Mouse (Mus musculus): ENCODE measurements around the gene Tbl1xr1.
A peak's percentile ranks its signal among the peaks of the same experiment; 100 is the strongest.

The Tbl1xr1 gene

DNA sequence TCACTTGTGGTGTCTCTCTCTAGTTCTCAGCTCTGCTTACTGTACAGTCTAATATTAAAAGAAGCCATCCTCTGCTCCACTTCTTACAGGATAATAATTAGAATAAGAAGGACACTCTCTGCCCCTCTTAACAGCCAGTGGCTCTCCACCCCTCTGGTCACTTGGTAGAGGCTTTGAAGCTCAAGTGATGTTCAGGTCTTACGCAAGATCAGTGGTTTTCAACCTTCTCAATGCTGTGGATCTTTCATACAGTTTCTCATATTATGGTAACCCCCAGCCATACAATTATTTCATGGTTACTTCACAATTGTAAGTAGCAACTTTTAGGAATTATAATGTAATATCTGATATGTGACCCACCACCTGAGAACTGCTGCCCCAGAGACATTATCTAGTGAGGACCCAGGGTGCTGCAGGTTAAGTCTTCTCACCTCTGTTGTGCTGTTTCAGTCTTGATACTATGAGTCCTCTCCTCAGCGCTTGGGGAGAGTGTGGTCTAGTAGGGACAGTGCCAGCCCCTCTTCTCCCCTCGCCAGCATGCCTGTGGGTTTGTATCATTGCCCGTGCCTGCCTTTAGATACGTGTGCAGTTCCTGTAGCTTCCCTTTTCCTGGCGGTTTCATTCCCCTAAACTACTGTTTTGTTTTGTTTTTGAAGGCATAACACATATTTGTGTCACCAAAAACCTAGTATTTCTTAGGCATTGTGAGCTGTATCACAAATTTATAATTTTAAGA is 65.7 kb downstream of the Tbl1xr1 start:
- peak; percentile 11 for DNase-seq (ENCODE audit: low read depth, low spot score)

DNA sequence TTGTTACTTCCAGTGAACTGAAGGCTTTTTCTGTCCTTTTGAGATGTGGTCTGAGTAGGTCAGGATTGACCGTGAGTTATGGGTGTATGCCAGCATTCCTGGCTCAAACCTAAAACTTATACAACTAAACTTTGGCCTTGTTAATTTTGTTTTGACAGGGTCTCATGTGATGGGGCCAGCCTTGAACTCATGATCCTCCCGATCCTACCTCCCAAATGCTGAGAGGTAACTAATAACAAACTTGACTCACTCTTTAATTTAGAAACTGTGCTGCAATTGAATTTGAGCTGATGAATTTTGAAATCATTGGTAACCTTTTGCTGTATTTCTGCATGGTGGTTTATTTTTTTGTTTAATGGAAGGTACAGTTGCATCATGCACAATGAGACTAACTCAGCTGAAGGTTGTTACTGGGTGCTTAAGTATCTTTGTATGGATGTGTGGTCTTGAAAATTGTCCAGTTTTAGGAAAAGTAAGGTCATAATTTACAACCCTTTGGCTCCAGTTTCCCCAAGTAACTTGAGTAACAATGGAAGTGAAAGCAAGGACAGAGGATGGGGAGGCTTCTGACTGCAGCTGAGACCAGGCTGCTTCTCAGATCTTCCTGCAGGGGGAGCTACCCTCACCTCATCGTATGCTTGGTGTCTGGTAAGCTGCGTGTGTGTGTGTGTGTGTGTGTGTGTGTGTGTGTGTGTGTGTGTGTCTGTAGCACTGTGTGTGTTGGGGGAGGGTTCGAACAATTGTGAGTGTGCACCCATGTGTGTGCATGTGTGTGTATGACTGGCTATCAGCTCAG is 66.6 kb downstream of the Tbl1xr1 start:
- peak; percentile 66 for DNase-seq (ENCODE audit: low read depth, low spot score)

DNA sequence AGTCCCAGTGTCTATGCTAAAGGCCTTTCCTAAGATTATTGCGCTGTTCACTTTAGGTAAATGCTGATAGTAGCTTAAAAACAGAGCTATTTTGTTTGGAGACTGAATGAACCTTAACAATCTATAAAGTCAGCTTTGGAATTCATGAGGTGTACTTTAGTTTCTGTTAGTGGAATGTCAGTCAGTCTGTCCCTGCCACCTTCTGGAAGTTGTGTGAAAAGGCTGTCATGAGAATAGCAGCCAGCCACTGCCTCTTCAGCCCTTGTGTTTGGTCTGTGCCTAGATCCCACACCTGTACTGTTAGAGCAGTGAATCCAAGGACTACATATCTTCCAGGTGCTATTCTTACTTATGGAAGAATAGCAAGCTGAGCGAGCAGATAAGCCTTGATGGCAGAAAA is 67.8 kb downstream of the Tbl1xr1 start:
- DNase-seq (ENCODE audit: low read depth, low spot score) = peak; percentile 56

DNA sequence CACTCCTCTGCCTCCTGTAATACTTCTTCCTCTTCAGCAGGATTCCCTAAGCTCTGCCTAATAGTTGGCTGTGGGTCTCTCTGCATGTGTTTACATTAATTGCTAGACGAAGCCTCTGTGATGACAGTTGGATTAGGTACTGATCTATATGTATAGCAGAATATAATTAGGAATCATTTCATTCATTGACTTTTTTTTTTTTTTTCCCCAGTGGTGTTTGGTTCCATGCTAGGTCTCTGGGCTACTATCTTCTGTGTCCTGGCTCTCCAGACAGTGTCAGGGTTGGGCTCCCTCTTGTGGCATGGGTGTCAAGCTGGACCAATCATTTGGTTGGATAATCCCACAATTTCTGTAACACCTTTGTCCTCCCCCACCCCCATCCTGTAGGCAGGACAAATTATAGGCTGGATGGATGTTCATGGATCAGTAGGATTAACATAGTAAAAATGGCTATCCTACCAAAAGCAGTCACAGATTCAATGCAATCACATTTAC is 71.0 kb downstream of the Tbl1xr1 start:
- peak; percentile 46 for DNase-seq (ENCODE audit: low read depth, low spot score)

DNA sequence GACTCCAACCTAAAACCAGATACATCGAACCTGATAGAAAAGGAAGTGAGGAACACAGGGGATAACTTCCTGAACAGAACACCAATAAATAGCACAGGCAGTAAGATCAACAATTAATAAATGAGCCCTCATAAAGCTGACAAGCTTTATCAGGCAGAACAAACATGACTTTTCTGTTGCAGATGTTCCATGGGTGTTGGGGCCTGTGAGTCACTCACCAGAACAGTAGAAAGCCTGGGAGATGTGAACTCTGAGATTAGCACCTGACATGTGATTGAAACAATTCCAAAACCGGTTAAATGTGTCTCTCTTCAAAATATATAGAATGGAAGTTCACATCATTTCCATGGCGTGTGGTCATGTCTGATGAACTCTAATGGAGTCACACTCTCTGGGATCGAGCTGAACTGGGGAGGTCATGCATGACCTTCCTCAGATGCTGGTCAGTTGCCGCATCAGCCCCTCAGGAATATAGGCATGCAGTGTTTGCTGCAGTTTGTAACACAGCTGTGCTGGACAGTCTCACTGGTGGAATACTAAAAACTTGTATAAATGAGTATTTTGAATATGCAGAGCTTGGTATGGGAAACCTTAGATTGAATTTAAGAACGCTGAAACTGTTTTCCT is 72.0 kb downstream of the Tbl1xr1 start:
- no peak for DNase-seq (ENCODE audit: low read depth, low spot score)

DNA sequence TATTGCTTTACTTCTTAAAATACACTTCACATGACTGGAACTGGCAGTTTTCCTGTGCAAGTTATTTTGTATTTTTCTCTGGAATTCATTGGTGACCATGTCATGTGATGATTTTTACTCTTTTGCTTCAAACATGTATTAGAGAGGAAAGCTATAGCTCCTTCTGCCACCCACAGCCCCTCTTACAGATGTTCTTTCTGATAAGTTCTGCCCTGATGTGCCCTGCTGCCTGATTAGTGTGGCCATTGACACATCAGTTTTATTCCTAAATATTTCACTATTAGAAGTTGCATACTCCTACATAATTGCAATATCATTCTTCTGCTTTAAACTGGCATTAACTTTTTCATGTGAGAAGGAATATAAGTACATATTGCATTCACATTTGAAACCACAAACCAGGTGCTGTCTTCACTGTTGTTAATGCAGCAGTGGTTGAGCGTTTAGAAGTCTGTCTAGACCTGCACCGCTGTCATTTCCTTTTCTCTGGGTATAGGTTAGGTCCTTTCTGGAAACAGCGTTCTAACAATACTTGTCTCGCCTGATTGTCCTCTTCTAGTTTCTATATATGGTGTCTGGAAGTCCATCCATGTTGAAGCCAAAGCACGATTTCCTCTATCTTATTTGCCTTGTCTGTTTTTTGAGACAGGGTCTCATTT is 74.5 kb downstream of the Tbl1xr1 start:
- DNase-seq (ENCODE audit: low read depth, low spot score) = no peak

DNA sequence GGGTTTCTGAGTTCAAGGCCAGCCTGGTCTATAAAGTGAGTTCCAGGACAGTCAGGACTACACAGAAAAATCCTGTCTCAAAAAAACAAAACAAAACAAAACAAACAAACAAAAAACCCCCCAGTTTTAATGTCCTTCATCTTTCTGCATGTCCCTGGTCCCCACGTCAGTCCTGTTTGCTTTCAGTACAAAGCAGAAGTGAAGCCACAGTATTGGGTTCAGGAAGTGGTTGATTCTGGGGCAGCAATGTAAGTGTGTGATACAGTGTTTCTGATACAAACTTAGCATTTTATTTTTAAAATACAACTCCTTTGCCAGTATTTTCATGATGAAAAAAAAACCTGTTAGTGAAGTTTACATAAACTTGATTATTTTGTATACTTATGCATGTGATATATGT is 76.3 kb downstream of the Tbl1xr1 start:
- DNase-seq (ENCODE audit: low read depth, low spot score) = no peak

DNA sequence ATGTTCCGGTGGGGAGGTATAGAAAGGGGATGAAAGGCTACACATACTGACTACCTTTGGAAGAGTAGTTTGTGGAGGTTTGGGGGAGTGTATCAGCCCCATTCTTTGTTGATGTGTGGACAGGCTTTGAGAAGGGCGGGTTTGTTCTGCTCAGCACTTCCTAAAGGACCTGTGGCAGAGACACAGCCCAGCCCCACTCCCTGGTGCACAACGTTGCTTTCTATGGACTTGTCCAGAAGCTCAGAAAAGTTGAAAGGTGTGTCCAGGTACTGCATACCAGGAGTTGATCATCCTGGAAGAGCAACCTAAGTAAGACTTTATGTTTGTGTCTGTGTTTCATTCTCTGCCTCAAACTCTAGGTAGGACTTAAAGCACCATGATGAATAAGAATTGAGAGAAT is 78.1 kb downstream of the Tbl1xr1 start:
- DNase-seq (ENCODE audit: low read depth, low spot score) = no peak

DNA sequence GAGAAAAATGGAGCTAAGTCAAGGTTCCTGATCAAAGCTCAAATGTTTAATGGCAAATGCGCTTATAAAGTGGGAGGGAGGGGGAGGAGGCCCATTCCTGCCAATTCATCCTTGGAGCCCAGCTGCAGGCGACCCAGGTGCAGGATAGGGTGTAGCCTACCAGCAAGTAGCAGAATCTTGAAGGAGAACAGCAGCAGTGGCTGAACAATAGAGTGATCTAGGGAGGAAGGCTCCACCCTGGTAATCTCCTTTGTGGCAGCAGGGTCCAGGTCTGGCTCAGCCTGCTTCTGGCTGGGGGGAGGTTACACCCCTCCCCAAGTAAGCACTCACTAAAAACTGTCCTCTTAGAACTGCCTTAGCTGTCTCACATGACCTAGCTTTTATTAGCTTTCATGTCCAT is 79.9 kb downstream of the Tbl1xr1 start:
- DNase-seq (ENCODE audit: low read depth, low spot score) = no peak

DNA sequence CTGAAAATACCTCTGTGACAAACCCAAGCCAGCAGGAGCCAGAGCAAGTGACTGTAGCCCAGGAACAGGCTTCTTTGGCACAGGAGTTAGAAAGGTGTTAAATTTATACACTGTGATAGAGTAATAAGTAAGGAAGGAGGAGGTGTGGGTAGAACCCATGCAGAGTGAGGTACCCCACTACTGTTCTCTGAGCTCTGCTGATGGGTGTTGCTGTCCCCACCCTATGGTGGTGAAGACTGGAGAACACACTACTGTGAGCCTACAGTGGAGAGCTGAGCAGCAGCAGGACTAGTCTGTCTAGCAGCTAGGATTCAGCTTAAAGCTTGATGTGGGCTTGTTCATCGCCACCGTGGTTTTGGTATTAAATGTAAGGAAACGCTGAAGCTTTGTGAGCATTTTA is 86.5 kb downstream of the Tbl1xr1 start:
- no peak for DNase-seq (ENCODE audit: low read depth, low spot score)

DNA sequence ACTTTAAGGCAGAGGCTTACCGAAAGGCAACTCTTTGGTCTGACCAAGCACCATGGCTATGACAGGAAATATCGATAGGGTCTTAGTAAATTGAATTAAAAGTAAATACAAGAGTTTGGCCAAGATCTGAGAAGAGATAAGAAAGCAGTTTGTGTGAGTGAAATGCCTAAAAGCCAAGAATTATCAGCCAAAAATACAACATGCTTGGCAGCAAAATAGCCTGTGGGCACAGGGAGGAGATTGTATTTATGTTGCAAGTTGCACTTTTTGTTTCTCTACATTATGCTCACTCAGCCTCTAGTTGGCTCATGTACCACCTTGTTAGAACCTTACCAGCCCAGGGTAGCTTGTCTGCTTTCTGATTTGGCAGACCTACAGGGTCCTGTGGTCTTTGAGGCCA is 91.4 kb downstream of the Tbl1xr1 start:
- DNase-seq (ENCODE audit: low read depth, low spot score) = peak; percentile 7

DNA sequence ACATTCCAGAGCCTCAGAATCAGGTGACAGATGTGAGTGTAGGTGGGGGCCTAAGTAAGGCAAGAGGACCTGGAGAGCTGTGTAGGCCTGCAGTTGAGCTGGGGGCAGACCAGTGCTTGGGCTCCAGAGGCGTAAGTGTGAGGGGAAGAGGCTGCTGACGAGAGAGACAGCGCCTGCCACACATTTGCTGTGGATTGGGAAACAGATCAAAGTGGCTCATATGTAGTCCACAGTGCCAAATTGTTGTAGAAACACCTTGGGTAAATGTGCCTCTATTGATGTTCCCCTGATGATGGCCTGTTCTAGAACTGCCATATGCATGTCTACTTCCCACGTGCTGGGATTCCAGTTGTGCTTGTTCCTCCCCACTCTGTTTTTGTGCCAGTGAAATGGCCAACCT is 92.0 kb downstream of the Tbl1xr1 start:
- no peak for DNase-seq (ENCODE audit: low read depth, low spot score)

DNA sequence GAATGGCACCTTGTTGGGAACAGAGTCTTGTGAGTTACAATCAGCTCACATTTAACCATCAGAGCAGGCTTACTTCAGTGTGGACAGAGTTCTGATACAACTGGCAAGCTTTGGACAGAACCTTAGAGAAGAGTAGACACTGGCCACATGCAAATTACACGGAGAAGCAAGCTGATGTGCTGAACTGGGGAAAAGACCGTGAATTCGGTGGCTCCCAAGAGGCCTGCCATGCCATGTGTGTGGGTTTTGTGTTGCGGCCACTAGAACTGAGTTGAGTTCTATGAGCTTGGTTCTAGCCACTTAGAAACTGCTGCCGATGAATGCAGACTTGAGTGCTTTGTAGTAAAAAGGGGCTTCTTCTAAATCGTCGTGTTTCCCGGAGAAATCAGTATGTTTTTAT is 95.1 kb downstream of the Tbl1xr1 start:
- DNase-seq (ENCODE audit: low read depth, low spot score) = no peak

DNA sequence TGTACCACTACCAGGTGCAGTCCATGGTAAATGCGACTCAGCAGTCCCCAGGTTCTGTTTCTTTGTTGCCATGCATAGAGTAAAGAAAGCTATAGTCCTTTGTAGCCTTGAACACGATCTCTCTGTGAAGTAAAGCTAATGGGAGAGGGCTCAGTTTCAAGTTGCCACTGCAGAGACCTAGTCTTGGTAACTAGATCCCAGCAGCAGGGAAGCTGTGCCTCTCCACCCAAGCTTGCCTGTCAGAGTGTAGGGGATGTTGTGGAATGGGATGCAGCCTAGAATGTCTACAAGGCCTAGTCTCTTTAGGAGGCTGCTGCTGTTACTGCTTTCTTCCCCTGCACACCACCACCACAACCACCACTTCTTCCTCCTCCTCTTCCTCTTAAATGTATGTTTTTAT is 96.0 kb downstream of the Tbl1xr1 start:
- DNase-seq (ENCODE audit: low read depth, low spot score) = no peak

DNA sequence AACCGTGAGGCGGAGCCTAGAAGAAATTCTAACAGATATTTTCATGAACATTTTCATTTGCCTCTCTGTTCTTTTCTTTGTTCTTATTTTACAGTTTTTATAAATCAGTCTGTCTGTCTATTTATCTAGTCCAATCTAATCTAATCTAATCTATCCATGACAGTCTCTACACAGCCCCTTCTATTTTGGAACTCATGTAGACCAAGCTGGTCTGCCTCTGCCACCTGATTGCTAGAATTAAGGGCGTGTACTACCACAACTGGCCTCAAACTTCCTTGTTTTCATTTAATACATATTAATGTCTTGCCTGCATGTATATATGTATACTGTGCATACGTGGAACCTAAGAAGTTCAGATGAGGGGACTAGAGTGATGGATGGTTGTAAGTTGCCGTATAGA is 96.7 kb downstream of the Tbl1xr1 start:
- no peak for DNase-seq (ENCODE audit: low read depth, low spot score)

DNA sequence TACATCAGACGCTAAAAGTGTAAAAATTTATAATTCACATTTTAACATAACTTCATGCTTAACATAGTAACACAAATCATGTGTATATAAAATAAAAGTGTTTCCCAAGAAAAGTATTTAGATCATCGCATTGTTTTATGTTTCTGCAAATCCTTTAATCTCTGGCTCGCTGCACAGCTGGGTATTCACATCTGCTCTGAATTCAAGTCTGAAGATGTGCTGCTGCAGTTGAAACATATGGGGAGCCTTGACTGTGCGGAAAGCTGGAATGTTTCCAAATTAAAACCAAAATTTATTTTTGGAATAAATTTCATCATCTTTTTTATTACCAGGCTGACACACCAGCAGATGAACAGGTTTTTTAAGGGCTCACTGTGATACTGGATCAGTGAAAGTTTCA is 97.8 kb downstream of the Tbl1xr1 start:
- no peak for DNase-seq (ENCODE audit: low read depth, low spot score)

DNA sequence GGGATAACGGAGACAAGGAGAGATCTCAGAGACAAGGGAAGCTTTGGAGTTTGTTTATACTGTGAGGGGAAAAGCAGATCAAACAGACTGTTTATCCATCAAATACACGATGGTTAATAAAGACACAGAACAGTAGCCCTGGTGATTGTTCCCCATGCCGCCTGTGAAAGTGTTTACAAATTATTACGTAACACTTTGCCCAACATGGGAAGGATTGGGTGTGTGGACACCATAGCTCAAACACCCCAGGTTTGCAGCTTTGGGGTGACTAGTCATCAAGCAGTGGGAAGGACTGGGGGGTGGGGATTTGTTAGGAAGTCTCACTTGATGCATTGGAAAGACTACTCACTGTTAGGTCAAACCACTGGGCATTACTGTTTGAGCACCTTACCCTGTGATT is 103.6 kb downstream of the Tbl1xr1 start:
- no peak for DNase-seq (ENCODE audit: low read depth, low spot score)

DNA sequence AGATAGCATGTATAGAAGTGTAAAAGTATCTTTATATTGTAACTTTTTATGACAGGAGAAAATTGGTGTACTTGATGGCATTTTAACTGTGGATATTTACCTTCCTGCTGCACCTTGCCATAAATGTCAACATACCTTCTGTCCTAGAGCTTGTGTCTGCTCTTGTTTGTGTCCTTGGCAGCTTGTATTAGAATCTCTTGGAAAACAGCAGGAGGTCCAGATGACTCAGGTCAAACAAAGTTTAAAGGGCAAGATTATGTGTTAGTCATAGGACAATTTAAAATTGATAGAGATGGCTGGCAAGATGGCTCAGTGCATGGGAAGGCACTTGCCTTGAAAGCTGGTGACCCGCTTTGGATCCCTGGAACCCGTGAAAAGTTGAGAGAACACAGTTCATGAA is 104.6 kb downstream of the Tbl1xr1 start:
- DNase-seq (ENCODE audit: low read depth, low spot score) = no peak

DNA sequence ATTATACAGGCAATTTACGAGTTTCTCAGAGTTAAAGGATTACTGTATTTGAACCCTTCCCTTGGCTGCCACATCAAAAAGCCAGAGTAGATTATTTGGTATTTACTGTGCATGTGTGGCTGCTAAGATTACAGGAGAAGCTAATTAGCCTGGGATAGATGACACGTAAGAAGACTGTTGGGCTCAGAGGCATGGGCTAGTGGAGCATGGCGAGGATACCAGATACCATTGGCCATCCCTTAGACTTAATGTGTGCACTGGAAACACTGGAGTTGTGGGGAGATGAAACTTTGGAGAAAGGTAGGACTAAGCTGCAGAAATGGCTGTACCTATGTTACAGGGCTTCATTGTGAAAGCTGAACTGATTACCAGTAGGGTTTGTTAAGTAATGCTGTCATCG is 108.8 kb downstream of the Tbl1xr1 start:
- DNase-seq (ENCODE audit: low read depth, low spot score) = no peak

DNA sequence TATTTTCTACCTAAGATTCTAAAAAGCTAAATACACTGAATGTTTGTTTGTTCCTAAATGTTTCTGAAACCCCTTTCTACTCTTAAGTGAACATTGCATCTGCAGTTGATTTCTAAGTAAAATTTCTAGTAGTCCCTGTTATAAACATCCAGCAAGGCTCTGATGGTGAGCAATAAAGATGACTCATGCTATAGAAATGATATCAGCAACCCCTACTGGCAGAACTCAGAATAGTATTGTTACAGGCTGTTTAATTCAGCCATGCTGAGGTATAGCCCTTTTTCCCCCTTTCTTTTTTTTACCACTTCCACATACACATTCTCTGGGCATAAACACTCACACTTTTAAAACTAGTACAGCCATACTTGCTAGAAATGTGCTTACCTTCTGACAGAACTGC is 114.0 kb downstream of the Tbl1xr1 start:
- DNase-seq (ENCODE audit: low read depth, low spot score) = peak; percentile 88

DNA sequence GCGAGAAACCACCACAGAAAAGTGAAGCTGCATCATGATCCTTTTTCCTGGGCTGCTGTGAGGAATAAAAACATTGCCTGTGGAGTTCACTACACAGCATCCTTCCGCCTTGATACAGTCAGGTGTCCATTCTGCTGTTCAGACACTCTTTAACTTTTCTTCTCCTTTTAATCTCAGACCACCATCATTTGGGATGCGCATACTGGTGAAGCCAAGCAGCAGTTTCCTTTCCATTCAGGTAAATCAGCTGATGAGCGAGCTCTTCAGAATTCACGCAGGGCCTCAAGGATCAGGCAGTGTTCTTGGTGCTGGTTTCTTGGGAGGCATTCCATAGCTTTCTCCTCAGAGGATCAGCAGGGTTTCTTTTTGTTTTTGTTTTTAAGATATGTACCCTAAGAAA is 116.5 kb downstream of the Tbl1xr1 start:
- no peak for DNase-seq (ENCODE audit: low read depth, low spot score)

DNA sequence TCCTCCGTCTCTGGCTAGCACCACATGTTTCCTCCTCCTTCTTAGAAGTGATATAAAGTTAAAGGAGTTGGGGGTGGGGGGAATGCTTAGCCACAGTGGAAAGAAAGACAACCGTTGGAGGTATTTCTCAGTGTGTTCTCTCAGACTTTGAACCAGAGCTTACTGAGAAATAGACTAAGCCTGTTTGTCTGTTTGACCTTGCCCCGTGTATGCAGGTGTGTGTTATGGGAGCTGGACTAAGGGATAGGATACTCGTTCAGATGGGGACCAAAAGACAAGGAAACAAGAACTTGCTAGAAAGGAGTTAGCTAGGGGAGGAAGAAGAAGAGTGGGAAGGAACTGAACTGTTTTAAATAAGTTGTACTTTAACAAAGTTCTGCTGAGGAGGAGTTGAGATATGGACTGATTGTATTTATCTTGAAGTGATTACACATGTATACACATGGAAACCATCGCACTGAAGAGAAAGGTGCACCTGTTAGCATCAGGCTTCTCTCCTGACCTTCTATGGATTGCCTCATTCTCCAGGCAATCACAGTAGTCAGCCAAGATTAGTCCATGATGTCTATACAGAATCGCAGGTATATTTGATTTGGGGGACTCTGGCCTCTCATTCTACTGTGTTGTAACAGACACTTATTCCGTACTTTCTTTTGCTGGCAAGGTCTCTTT is 117.9 kb downstream of the Tbl1xr1 start:
- no peak for DNase-seq (ENCODE audit: low read depth, low spot score)

Measured in 3T3-L1 (cell line).